Mouse (Mus musculus) cerebellum, adult 2 months (tissue): ENCODE measurements around the gene Rnf144b.

Experiments
- CTCF ChIP-seq: fragments of 200-500 bp; IDR thresholded peaks from 2 replicates; pipeline ENCODE4 v1.5.1; 2011; ENCODE audit warnings: low read depth, mild to moderate bottlenecking, control low read depth, low read length, moderate library complexity, borderline replicate concordance; ENCODE audit not compliant: insufficient read depth
- POLR2A ChIP-seq: fragments of 200-500 bp; IDR thresholded peaks from 2 replicates; pipeline ENCODE4 v1.6.1; 2011; ENCODE audit warnings: low read length, control low read depth, borderline replicate concordance; ENCODE audit not compliant: insufficient read depth

DNA sequence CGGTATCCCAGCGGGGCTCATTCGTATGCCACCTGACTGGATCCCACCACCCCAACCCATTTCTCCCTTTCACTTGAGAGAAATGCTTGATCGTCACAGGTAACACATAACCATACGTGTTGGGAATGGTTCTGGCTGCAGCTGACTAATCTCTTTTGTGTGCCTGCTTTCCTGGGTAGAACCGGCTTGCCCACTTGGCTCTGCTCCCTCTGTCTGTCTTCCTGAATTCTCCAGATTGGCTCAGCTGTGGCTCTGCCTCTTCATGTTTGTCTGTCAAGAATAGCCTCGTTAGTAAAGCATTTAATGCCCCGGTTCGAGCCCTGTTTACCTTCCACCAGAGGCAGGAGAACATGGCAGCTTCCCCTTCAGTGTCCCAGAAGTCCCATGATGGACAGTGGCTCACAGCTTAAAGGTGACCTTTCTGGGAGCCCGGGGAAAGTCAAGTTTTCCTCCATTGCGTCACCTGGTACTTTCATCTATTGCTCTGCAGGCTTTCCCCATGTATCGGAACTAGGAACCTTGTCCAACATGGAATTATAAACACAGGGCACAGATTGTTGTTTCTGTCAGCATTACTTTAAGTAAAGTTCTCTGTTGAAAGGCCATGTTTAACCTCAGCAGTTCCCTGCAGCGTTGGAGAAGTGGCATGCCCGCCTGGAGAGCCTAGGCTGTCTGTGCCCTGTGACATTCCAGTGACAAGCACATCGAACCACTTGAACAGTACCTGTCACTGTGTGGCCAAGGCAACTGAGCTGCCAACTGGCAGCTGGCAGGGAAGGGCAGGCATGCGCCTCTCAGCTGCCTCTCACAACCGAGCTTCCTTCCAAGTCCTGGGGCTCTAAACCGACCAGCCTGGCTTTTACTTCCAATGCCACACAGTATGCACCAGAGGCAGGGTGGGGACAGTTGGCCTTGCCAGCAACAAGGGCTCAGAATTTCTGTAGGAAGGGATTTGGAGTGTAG is 101.4 kb downstream of the Rnf144b start:
- TF ChIP-seq POLR2A, result no peak
- no peak for TF ChIP-seq CTCF
